Mouse (Mus musculus): ENCODE results near the gene Ugp2. TPM values are rescaled to one million over a fixed set of nuclear protein-coding genes. Genes with fewer than 3 reads are reported as not detected.

The Ugp2 gene
- total RNA-seq, 2 experiments from 2014 or later = 71.0 to 73.6 TPM

Small RNA genes within 50 kb of the gene (microRNA-seq; reads per million reads assigned to microRNA genes)
- gene Mir1933 = not detected

Other genes starting within 250 kb of the Ugp2 start
- 10 to 100 TPM; 25.8 to 30.7 TPM for gene Vps54, start 131.9 kb downstream of the Ugp2 start, total RNA-seq (2021)
- gene Wdpcp, start 201.0 kb upstream of the Ugp2 start, total RNA-seq (2021) = 10 to 100 TPM; 11.1 to 13.8 TPM
- gene Mdh1, start 201.2 kb upstream of the Ugp2 start, total RNA-seq (2021) = 100 to 1,000 TPM; 816 to 889 TPM